Mouse (Mus musculus) kidney, adult 2 months (tissue): Measurements from ENCODE around the gene Gpr146.

ENCODE experiments used
- CTCF ChIP-seq: fragments of 200-500 bp; conservative IDR thresholded peaks from 2 replicates; pipeline ENCODE4 v1.5.1; 2011; ENCODE audit warnings: low read depth, mild to moderate bottlenecking, control low read depth, low read length, moderate library complexity, mixed read lengths; ENCODE audit not compliant: insufficient read depth, insufficient read length
- POLR2A ChIP-seq: fragments of 200-500 bp; IDR thresholded peaks from one replicate; pipeline ENCODE4 v1.6.1; 2011; ENCODE audit warnings: low read depth, low read length, control low read depth

GRCm38 (mm10) chr5:139383234-139383633 is 5.7 kb downstream of the Gpr146 start:
- TF ChIP-seq CTCF (no peak), POLR2A (no peak)
